Mouse (Mus musculus) heart, postnatal 0 days (tissue): Measurements from ENCODE around the gene Fndc1. TPM values are rescaled to one million over a fixed set of nuclear protein-coding genes. Genes with fewer than 3 reads are reported as not detected.

ENCODE experiments used
- ATAC-seq: fragments of 200-750 bp; cut with Nextera tagmentation; 2 replicates; pipeline ENCODE4 v1.8.0; 2017; ENCODE audit warnings: low read depth, moderate number of reproducible peaks, moderate library complexity; ENCODE audit not compliant: insufficient read depth
- DNase-seq: peaks from one replicate; pipeline ENCODE4 v3.0.0-alpha.2; 2016; ENCODE audit warnings: low spot score
- H3K27ac ChIP-seq: fragments of 300-500 bp; sonication (generic); 2 replicates; pipeline ENCODE4 v1.5.1; 2014; ENCODE audit warnings: low read depth, mild to moderate bottlenecking
- H3K27me3 ChIP-seq: fragments of 300-500 bp; sonication (generic); 2 replicates; pipeline ENCODE4 v1.6.1; 2014; ENCODE audit warnings: low read length, mixed read lengths; ENCODE audit not compliant: control insufficient read depth, insufficient read depth
- H3K36me3 ChIP-seq: fragments of 300-500 bp; sonication (generic); replicated peaks from 2 replicates; pipeline ENCODE4 v1.6.1; 2014; ENCODE audit warnings: low read length, mixed read lengths; ENCODE audit not compliant: control insufficient read depth, insufficient read depth
- H3K4me1 ChIP-seq: fragments of 300-500 bp; sonication (generic); 2 replicates; pipeline ENCODE4 v1.6.1; 2014; ENCODE audit warnings: antibody characterized with exemption; ENCODE audit not compliant: control insufficient read depth, insufficient read depth
- H3K4me2 ChIP-seq: fragments of 300-500 bp; sonication (generic); 2 replicates; pipeline ENCODE4 v1.6.1; 2014; ENCODE audit warnings: low read depth, mild to moderate bottlenecking, low read length, moderate library complexity
- H3K4me3 ChIP-seq: fragments of 300-500 bp; sonication (generic); 2 replicates; pipeline ENCODE4 v1.5.1; 2014; ENCODE audit warnings: low read depth, low read length
- H3K9ac ChIP-seq: fragments of 300-500 bp; sonication (generic); replicated peaks from 2 replicates; pipeline ENCODE4 v1.6.1; 2014; ENCODE audit warnings: low read depth, low read length, mixed read lengths
- H3K9me3 ChIP-seq: fragments of 300-500 bp; sonication (generic); replicated peaks from 2 replicates; pipeline ENCODE4 v1.6.1; 2016; ENCODE audit warnings: low read length; ENCODE audit not compliant: control insufficient read depth
- CTCF ChIP-seq: IDR thresholded peaks from 2 replicates; pipeline ENCODE4 v1.5.1; 2016; ENCODE audit warnings: antibody characterized with exemption, control low read depth, low read depth
- EP300 ChIP-seq: IDR thresholded peaks from 2 replicates; pipeline ENCODE4 v1.6.1; 2016; ENCODE audit warnings: antibody characterized with exemption, low read depth
- WGBS: fragments of 180-500 bp; shearing (Covaris S2); extraction: QIAGEN DNeasy Blood & Tissue Kit; methylation state at CpG from one replicate; pipeline ENCODE4 v1.1.7; 2014; 5-methylcytosine and 5-hydroxymethylcytosine counted together
- polyA plus RNA-seq: library from polyadenylated mRNA; unstranded; fragments of >200 nt; fragmentation: Nextera tagmentation; extraction: Ambion mirVana; gene quantifications from 2 replicates; pipeline ENCODE4 v1.2.1, GENCODE M21; 2015
- total RNA-seq: library from RNA; depleted of rRNA; stranded (reverse); fragments of >200 nt; gene quantifications from 2 replicates; pipeline ENCODE4 v1.2.3, GENCODE M21; 2014; ENCODE audit warnings: low replicate concordance

Gene Fndc1
- total and polyA plus RNA-seq, 2 experiments from 2014 or later = 22.1 to 30.5 TPM

- no peak overlapping the region for H3K4me3 ChIP-seq
- no peak for DNase-seq
- H3K9me3 ChIP-seq = no peaks in the 10 kb centered on the region
- H3K4me1 ChIP-seq = 0 out of 2 replicates have a peak, but pooled peaks cover 3% of the 10 kb centered on the region
- H3K4me2 ChIP-seq = no peak overlapping the region
- 76% methylated on average over 7 of the region's 7 CpGs for WGBS
- peaks cover 14% of the 10 kb centered on the region; the same call in 1 of the 2 replicates for H3K27me3 ChIP-seq
- H3K36me3 ChIP-seq = no peaks in the 10 kb centered on the region
- no peak for ATAC-seq
- H3K9ac ChIP-seq = no peak overlapping the region
- TF ChIP-seq EP300 (no peak), CTCF (no peak)
- H3K27ac ChIP-seq = no peak overlapping the region
Measured at GRCm38 (mm10) chr17:7820176-7820575, 6.9 kb downstream of the Fndc1 start.

DNA sequence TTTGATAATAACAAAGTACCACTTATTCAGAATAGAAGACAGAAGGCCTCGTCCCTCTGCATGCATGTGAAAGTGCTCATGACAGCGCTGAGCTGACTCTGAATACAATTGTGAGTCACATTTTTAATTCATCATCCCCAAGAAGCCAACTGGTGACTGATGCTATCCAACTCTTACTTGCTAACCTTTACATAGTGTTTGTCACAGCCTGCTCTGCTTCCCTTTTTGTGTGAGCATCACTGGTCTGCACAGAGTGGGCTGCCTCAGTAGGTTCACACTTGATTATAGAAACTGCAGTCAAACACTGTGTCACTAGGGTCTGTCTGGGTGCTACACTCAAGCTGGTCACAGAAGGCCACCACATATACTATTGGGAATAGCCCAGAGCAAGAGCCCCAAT is 10.5 kb downstream of the Fndc1 start:
- no peak for TF ChIP-seq CTCF
- no peak for TF ChIP-seq EP300
- Histone ChIP-seq H3K4me1 (no peaks in the 10 kb centered on the region), H3K36me3 (no peaks in the 10 kb centered on the region), H3K4me2 (no peak overlapping the region), H3K4me3 (no peak overlapping the region), H3K9ac (no peak overlapping the region), H3K9me3 (no peaks in the 10 kb centered on the region), H3K27ac (no peak overlapping the region), H3K27me3 (0 out of 2 replicates have a peak, but pooled peaks cover 8% of the 10 kb centered on the region)
- ATAC-seq = no peak
- WGBS = 75% methylated on average over 2 of the region's 2 CpGs
- DNase-seq = no peak

DNA sequence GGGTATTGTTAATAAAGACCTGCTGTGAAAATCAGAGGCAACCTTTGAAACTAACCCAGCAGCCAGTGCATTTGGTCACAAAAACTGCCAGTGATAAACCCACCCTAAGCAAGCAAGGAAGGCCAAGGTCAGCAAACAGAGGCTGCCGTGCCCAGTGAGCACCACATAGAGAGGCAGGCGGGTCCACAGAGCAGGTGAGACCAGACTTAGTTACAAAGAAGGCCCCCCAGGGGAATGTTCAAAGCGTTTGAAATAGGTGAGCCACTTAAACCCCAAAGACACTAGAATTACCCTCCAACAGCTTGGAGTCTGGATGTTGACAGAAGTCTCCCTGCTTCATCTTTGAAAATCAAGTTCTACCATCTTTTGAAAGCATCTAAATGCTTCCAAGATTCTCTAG is 12.7 kb downstream of the Fndc1 start:
- ATAC-seq = no peak

DNA sequence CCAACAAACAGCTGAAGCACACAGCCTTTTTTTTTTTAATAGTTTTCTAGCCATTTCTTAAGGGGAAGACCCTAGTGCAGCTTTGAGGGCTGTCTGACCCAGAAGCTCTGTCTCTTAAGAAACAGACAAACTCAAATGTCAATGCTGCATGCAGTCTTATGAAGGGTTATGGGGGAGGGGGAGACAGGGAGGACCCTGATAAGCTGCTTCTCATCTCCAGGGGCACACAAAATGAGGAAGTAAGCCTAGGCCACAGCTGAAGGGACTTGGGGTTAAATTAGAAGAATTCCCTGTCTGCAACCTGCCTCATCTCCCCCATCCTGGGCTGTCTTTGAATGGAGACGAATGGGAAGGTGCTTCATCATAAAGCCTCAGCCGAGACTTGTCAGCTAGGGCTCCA is 19.1 kb downstream of the Fndc1 start:
- no peak for TF ChIP-seq CTCF
- no peak for TF ChIP-seq EP300
- Histone ChIP-seq H3K9ac (no peak overlapping the region), H3K36me3 (no peaks in the 10 kb centered on the region), H3K4me1 (no peaks in the 10 kb centered on the region), H3K27me3 (0 out of 2 replicates have a peak, but pooled peaks cover 4% of the 10 kb centered on the region), H3K4me2 (no peak overlapping the region), H3K4me3 (no peak overlapping the region), H3K27ac (no peak overlapping the region), H3K9me3 (no peaks in the 10 kb centered on the region)
- DNase-seq (no peak), ATAC-seq (no peak)
- WGBS = 86% methylated on average over 2 of the region's 2 CpGs

More for the DNA sequence above, 12.7 kb downstream of the Fndc1 start:
- Histone ChIP-seq H3K9ac (no peak overlapping the region), H3K36me3 (no peaks in the 10 kb centered on the region), H3K4me2 (no peak overlapping the region), H3K4me1 (no peaks in the 10 kb centered on the region), H3K27ac (no peak overlapping the region), H3K9me3 (no peaks in the 10 kb centered on the region), H3K27me3 (0 out of 2 replicates have a peak, but pooled peaks cover 9% of the 10 kb centered on the region), H3K4me3 (no peak overlapping the region)
- no peak for DNase-seq
- WGBS = 51% methylated on average over 3 of the region's 3 CpGs
- TF ChIP-seq CTCF (no peak), EP300 (no peak)

DNA sequence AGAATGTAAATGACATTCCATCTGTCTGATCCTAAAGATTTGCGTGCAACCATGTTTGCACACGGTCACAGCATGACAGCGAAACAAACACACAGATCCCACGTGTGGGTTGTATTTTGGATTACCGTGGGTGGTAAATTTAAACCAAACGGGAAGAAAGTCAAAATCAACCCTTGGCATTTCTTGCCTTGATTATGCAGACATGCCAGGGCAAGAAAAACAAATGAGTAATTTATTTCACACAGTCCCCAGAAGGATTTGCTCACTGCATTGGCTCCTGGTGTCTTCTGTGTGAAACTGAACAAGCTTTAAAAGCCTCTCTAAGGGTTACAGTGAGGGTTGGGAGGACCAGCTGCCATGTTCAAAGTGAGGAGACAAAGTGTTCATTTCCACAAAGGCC is 22.0 kb downstream of the Fndc1 start:
- Histone ChIP-seq H3K9me3 (no peaks in the 10 kb centered on the region), H3K27me3 (no peaks in the 10 kb centered on the region), H3K4me2 (no peak overlapping the region), H3K4me3 (no peak overlapping the region), H3K4me1 (no peaks in the 10 kb centered on the region), H3K36me3 (no peaks in the 10 kb centered on the region), H3K9ac (no peak overlapping the region), H3K27ac (no peak overlapping the region)
- ATAC-seq = no peak
- WGBS = 80% methylated on average over 6 of the region's 6 CpGs
- DNase-seq = no peak
- TF ChIP-seq CTCF (no peak), EP300 (no peak)

DNA sequence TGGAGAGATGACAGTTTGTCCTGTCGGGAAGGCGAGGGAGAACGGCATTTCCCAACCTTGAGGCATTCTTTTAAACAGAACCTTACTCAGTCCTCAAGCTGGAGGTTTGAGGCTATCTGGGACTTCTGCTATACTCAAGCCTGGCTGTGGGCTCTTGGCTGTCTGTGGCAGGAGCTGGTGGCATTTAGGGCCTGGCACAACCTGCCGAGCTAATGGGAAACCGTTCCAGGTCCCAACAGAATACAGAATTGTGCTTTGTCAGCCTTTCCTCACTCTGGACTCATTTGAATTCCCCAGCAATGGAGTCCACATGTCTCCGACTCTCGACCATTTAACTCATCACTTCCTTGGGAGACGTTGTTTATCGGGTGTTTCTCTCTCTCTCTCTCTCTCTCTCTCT is 24.6 kb downstream of the Fndc1 start:
- no peak overlapping the region for H3K9ac ChIP-seq
- no peak overlapping the region for H3K4me2 ChIP-seq
- DNase-seq (no peak), ATAC-seq (no peak)
- no peaks in the 10 kb centered on the region for H3K27me3 ChIP-seq
- no peaks in the 10 kb centered on the region for H3K36me3 ChIP-seq
- no peak overlapping the region for H3K4me3 ChIP-seq
- no peak overlapping the region for H3K27ac ChIP-seq
- TF ChIP-seq CTCF = no peak
- H3K9me3 ChIP-seq = no peaks in the 10 kb centered on the region
- H3K4me1 ChIP-seq = no peaks in the 10 kb centered on the region
- WGBS = 70% methylated on average over 9 of the region's 9 CpGs
